Mouse (Mus musculus) ES-Bruce4 (cell line): ENCODE measurements around the gene Il10.

ENCODE experiments used
- CTCF ChIP-seq: IDR thresholded peaks from one replicate; pipeline ENCODE4 v1.8.1; 2011; ENCODE audit warnings: low read depth, low read length
- EP300 ChIP-seq: IDR thresholded peaks from 2 replicates; pipeline ENCODE4 v1.6.1; 2011; ENCODE audit warnings: low read depth, low read length; ENCODE audit not compliant: insufficient read depth

GRCm38 (mm10) chr1:130979455-130979854 is 40.2 kb upstream of the Il10 start:
- TF ChIP-seq CTCF = peak; percentile 35
- no peak for TF ChIP-seq EP300
